Mouse (Mus musculus): Measurements from ENCODE around the gene Swap70. TPM values are rescaled to one million over a fixed set of nuclear protein-coding genes. Genes with fewer than 3 reads are reported as not detected.

Gene Swap70
- polyA plus RNA-seq, 1 experiment from 2014 or later = 41.5 TPM

DNA sequence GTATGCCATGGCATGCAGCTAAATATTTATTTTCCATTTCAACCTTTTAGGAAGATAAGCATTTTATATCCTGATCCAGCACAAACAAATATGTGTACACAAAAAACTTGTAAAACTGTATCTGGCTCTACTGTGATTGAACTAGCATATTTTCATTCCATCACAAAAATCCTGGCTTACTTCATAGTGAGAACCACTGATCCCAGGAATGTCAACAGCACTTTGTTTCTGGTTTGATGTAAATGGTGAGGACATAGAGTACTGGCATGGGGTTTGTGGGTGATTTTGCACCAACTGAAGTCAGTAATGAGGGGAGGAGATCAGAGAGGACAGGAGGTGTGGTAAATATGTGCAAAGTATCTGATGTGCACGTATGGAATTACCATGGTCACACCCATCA, 41.1 kb downstream of the Swap70 start:
- 67% methylated on average over 1 of the region's 1 CpGs for WGBS
- Histone ChIP-seq H3K27me3 (no peaks in the 10 kb centered on the region), H3K4me3 (no peak overlapping the region), H3K36me3 (peaks cover 9% of the 10 kb centered on the region; the same call in 1 of the 2 replicates), H3K9ac (no peak overlapping the region), H3K27ac (no peak overlapping the region), H3K4me1 (peaks cover 7% of the 10 kb centered on the region; the same call in 1 of the 2 replicates), H3K9me3 (no peaks in the 10 kb centered on the region), H3K4me2 (replicated peaks) (no peak overlapping the region)
- no peak for ATAC-seq (ENCODE audit: low FRiP score, low read depth)

DNA sequence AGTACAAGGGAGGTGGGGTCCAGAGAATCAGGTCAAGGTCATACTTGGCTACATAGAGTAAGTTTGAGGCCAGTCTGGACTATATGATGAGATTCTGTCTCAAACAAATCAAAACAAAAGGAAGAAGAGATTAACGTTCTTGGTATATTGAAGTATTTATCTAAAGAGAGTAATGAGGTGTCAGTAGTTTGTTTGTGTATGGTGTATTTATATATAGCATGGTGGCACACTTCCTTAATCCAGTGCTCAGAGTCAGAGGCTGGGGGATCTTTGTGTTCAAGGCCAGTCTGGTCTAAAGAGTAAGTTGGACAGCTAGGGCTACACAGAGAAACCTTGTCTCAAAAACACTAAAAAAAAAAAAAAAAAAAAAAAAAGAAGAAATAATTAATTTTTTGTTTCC, 42.0 kb downstream of the Swap70 start:
- no peak for ATAC-seq (ENCODE audit: low FRiP score, low read depth)

DNA sequence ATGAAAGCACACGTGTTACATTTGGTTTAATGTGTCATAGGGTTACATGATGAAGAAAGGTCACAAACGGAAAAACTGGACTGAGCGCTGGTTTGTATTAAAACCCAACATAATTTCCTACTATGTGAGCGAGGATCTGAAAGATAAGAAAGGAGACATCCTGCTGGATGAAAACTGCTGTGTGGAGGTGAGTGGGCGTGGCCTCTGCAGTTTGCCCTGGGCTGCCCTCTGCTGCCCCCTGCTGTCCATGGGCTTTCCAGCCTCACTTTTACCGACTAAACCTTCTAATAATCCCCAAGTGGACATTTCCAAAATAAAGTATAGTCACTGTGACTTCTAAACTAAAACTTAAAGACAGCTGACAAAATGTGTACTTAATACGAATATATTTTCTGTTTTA, 44.3 kb downstream of the Swap70 start:
- WGBS = 29% methylated on average over 7 of the region's 7 CpGs
- Histone ChIP-seq H3K27me3 (no peaks in the 10 kb centered on the region), H3K9me3 (no peaks in the 10 kb centered on the region), H3K9ac (no peak overlapping the region), H3K4me2 (replicated peaks) (no peak overlapping the region), H3K36me3 (peaks cover 20% of the 10 kb centered on the region), H3K4me3 (no peak overlapping the region), H3K27ac (no peak overlapping the region), H3K4me1 (0 out of 2 replicates have a peak, but pooled peaks cover 4% of the 10 kb centered on the region)
- ATAC-seq (ENCODE audit: low FRiP score, low read depth) = no peak

More for the DNA sequence above, 42.0 kb downstream of the Swap70 start:
- no peak overlapping the region for H3K4me3 ChIP-seq
- no peak overlapping the region for H3K27ac ChIP-seq
- no peak overlapping the region for H3K4me2 ChIP-seq (replicated peaks)
- H3K27me3 ChIP-seq = no peaks in the 10 kb centered on the region
- H3K36me3 ChIP-seq = peaks cover 5% of the 10 kb centered on the region
- peaks cover 7% of the 10 kb centered on the region; the same call in 1 of the 2 replicates for H3K4me1 ChIP-seq
- no peak overlapping the region for H3K9ac ChIP-seq
- H3K9me3 ChIP-seq = no peaks in the 10 kb centered on the region
- 75% methylated on average over 1 of the region's 1 CpGs for WGBS

DNA sequence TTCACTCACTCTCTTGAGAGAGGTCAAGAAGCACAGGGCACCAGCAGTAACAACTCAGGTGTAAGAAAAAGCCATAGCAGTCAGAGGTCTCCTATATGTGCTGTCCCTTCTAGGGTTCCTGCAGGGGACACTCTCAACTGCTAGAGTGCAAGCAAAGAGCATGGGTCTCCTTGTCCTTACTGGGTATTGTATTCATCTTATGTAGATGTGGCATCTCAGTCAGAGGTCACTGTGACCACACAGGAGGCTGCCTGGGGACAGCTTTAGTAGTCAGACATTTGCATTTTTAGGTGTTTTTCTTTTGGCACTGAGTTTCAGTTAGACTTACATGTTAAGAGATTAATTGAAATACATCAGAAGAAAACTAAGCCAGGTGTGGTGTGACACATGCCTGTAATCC, 45.5 kb downstream of the Swap70 start:
- Histone ChIP-seq H3K27ac (no peak overlapping the region), H3K4me1 (0 out of 2 replicates have a peak, but pooled peaks cover 2% of the 10 kb centered on the region), H3K4me3 (no peak overlapping the region), H3K36me3 (peaks cover 30% of the 10 kb centered on the region), H3K9me3 (no peaks in the 10 kb centered on the region), H3K27me3 (no peaks in the 10 kb centered on the region), H3K4me2 (replicated peaks) (no peak overlapping the region), H3K9ac (no peak overlapping the region)
- no peak for ATAC-seq (ENCODE audit: low FRiP score, low read depth)

DNA sequence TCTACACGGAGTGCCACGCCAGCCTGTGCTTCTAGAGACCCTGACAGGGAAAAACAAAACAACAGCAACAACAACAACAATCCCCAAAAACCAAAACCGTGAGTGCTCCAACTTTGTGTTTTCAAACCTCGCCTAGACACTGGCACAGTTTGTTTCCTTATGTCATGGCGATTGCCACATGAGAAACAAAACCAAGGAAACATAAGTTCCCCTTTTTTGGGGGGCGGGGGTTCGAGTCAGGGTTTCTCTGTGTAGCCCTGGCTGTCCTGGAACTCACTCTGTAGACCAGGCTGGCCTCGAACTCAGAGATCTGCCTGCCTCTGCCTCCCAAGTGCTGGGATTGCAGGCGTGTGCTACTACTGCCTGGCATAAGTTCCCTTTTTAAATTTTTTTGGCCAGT, 46.5 kb downstream of the Swap70 start:
- 94% methylated on average over 9 of the region's 9 CpGs for WGBS
- Histone ChIP-seq H3K9ac (no peak overlapping the region), H3K4me2 (replicated peaks) (no peak overlapping the region), H3K4me1 (no peaks in the 10 kb centered on the region), H3K27me3 (no peaks in the 10 kb centered on the region), H3K36me3 (peaks cover 38% of the 10 kb centered on the region), H3K27ac (no peak overlapping the region), H3K9me3 (no peaks in the 10 kb centered on the region), H3K4me3 (no peak overlapping the region)
- ATAC-seq (ENCODE audit: low FRiP score, low read depth) = no peak

DNA sequence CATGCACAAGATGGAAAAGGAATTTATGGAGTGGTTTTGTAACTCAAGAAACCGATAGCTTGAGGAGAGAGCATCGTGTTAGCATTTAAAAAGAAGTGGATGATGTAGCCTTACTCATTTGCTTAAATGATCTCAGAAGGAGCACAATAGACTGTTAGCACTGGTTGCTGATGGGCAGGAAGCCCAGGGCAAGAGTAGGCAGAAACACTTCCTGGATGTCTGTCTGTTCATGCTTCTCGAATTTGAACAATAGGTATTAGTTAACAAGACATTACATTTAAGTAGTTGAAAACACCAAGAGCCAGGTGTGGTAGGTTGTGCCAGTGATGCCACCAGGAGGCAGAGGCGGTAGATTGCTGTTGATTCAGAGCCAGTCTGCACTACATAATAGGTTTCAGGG, 47.0 kb downstream of the Swap70 start:
- no peak overlapping the region for H3K4me2 ChIP-seq (replicated peaks)
- no peaks in the 10 kb centered on the region for H3K27me3 ChIP-seq
- no peak for ATAC-seq (ENCODE audit: low FRiP score, low read depth)
- H3K9me3 ChIP-seq = no peaks in the 10 kb centered on the region
- H3K4me3 ChIP-seq = no peak overlapping the region
- H3K9ac ChIP-seq = no peak overlapping the region
- no peaks in the 10 kb centered on the region for H3K4me1 ChIP-seq
- 84% methylated on average over 4 of the region's 4 CpGs for WGBS
- no peak overlapping the region for H3K27ac ChIP-seq
- H3K36me3 ChIP-seq = peaks cover 42% of the 10 kb centered on the region

DNA sequence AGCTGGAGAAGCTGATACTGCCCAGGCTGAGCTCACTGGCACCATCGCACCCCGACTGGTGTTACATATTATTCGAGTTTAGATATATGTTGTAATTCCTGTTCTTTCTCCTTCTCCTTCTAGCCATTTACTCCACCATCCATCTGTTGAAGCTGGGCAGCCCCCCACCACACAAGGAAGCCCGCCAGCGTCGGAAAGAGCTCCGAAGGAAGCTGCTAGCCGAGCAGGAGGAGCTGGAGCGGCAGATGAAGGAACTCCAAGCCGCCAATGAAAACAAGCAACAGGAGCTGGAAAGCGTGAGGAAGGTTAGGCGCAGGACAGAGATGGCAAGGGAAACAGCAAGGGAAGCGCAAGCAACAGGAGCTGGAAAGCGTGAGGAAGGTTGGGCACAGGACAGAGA, 48.3 kb downstream of the Swap70 start:
- peaks cover 55% of the 10 kb centered on the region for H3K36me3 ChIP-seq
- no peak overlapping the region for H3K9ac ChIP-seq
- WGBS = 85% methylated on average over 14 of the region's 14 CpGs
- no peaks in the 10 kb centered on the region for H3K27me3 ChIP-seq
- no peak for ATAC-seq (ENCODE audit: low FRiP score, low read depth)
- no peak overlapping the region for H3K4me3 ChIP-seq
- H3K4me2 ChIP-seq (replicated peaks) = no peak overlapping the region
- no peaks in the 10 kb centered on the region for H3K9me3 ChIP-seq
- H3K4me1 ChIP-seq = no peaks in the 10 kb centered on the region
- no peak overlapping the region for H3K27ac ChIP-seq

DNA sequence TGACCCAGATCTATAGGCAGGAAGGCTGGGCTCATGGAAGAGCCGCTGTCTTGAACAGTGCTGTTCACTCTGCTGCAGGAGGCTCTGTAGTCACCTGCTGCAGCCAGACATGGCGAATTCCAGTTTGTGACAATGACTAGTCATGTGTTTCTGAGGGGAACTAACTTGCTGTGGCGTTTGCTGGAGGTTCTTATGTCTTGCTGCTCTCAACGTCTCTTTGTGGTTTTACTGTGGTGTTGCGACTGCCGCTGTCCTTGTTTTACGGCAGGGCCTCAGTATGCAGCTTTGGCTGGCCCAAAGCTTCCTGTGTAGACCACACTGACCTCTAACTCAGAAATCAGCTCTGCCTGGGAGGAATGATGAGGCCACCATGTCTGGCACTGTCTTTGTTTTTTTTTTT, 48.9 kb downstream of the Swap70 start:
- no peaks in the 10 kb centered on the region for H3K9me3 ChIP-seq
- no peaks in the 10 kb centered on the region for H3K4me1 ChIP-seq
- H3K4me3 ChIP-seq = no peak overlapping the region
- ATAC-seq (ENCODE audit: low FRiP score, low read depth) = no peak
- WGBS = 80% methylated on average over 7 of the region's 7 CpGs
- H3K27ac ChIP-seq = no peak overlapping the region
- no peaks in the 10 kb centered on the region for H3K27me3 ChIP-seq
- no peak overlapping the region for H3K9ac ChIP-seq
- H3K4me2 ChIP-seq (replicated peaks) = no peak overlapping the region
- H3K36me3 ChIP-seq = peaks cover 62% of the 10 kb centered on the region

DNA sequence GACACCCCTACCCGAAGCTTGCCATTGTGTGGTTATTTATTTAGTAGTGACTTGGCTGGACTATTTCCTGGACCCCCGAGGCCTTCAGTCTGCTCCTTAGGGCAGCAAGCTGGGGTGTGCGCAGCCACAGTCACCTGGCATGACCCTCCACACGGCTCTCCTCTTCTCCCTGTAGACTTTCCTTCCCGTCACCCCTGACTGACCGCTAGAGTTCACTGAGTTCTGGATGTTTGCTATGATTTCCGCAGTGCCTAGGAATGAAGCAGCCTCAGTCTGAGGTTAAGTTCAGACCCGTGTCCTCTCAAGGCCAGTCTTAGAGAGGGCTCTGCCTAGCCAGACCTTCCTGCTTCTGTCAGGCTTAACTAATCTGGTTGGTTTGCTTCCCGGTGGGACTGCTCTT, 50.3 kb downstream of the Swap70 start:
- no peak overlapping the region for H3K4me2 ChIP-seq (replicated peaks)
- H3K9me3 ChIP-seq = no peaks in the 10 kb centered on the region
- H3K9ac ChIP-seq = no peak overlapping the region
- 80% methylated on average over 9 of the region's 9 CpGs for WGBS
- H3K27me3 ChIP-seq = no peaks in the 10 kb centered on the region
- H3K36me3 ChIP-seq = peaks cover 75% of the 10 kb centered on the region
- H3K4me3 ChIP-seq = no peak overlapping the region
- no peaks in the 10 kb centered on the region for H3K4me1 ChIP-seq
- H3K27ac ChIP-seq = no peak overlapping the region
- no peak for ATAC-seq (ENCODE audit: low FRiP score, low read depth)

DNA sequence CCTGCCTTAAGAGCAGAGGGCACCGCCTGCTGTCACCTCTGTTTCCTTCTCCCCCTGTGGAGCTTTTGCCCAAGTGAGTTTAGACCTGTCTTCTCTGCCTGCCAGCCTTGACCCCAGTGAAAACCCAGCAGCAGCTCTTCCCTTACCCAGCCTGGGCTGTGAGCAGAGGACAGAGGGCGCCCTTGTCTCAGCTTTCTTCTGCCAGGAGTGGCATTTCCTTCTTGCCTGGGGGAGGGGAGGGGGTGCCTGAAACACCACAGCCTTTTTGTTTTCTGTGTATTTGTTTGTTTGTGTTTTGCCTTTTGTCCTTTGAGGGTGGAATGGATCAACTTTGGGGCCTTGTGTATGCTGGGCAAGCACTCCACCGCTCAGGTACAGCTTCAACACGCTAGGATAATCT, 50.9 kb downstream of the Swap70 start:
- Histone ChIP-seq H3K9ac (no peak overlapping the region; the same call in 1 of the 2 replicates), H3K36me3 (peaks cover 79% of the 10 kb centered on the region), H3K4me2 (replicated peaks) (no peak overlapping the region), H3K9me3 (no peaks in the 10 kb centered on the region), H3K4me3 (no peak overlapping the region), H3K27ac (no peak overlapping the region), H3K27me3 (no peaks in the 10 kb centered on the region), H3K4me1 (no peaks in the 10 kb centered on the region)
- ATAC-seq (ENCODE audit: low FRiP score, low read depth) = no peak
- WGBS = 88% methylated on average over 4 of the region's 4 CpGs

DNA sequence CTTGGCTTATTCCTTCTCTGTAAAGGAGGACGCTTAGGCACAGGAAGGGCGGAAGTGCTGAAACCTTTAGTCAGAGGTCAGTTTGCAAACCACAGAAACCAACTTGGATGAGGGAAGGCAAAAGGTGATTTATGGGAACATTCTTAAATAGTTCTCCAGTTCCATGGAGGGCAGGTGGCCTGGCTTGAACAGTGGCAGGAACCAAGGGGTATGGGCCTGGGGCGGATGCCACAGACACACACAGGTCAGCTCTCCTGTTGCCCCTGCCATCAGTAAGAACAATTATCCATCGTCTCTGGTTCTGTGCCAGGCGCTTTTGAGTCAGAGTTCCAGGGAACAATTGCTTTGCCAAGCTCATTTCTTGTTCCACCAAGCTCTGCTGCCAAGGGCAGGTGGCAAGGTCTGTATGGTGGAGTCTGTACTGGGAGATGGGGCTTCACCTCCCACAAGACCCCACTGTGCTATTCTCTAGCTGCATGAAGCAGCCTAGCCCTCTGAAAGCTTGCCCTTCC, 56.3 kb downstream of the Swap70 start:
- Histone ChIP-seq H3K4me1 (no peaks in the 10 kb centered on the region), H3K27me3 (no peaks in the 10 kb centered on the region), H3K4me2 (replicated peaks) (no peak overlapping the region), H3K9me3 (no peaks in the 10 kb centered on the region), H3K4me3 (no peak overlapping the region), H3K9ac (no peak overlapping the region), H3K27ac (no peak overlapping the region), H3K36me3 (peaks cover 94% of the 10 kb centered on the region)
- no peak for ATAC-seq (ENCODE audit: low FRiP score, low read depth)
- WGBS = 85% methylated on average over 5 of the region's 5 CpGs

DNA sequence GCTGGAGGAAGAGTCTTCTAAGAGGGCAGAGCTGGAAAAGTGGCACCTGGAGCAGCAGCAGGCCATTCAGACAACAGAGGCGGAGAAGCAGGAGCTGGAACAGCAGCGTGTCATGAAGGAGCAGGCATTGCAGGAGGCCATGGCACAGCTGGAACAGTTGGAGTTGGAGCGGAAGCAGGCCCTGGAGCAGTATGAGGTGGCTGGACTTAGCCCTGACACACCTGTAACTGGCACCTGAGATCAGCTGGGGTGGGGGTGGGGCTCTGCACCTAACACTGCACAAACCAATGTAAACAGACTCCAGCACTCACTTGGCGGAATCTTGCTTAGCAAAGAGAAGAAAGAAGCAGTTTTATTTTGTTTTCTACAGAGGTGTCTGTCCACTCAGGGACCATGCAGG, 57.7 kb downstream of the Swap70 start:
- 91% methylated on average over 4 of the region's 4 CpGs for WGBS
- no peaks in the 10 kb centered on the region for H3K27me3 ChIP-seq

DNA sequence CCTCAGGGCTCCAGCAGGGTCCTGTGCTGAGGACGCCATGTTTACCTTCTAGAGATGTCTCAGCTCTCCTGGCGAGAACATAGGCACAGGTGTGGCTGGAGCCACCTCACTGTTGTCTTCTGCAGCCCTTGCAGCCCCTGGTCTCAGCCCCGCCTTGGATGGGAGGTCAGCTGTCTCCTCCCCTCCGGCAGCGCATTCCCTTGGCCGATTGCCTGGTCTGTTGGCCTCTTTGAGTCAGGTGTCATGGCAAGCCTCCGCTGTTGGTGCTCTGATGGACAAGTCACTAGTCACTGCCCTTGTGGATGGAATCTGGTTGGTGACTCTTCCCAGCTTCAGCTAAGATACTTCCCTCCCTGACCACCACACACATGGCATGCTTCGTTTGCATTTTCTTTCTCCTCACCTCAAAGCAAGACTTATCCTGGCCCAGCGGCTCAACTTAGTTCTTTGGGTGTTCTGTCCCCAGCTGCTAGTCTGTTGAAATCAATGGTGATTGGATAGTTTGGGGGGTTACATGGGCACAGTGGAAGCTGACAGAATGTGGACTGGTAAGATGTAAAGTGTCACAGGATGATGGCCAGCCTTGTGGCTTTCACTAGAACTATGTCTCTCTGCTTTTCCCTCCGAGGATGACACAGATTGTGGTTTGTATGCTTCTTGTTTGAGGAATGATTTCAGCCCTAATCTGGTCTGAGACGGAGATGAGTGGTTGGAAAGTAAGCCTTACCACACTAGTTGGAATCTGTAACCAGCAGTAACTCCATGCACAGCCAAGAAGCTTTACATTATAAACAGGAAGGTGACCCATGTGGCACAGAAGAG, 60.1 kb downstream of the Swap70 start:
- WGBS = 92% methylated on average over 11 of the region's 11 CpGs
- H3K4me2 ChIP-seq (replicated peaks) = no peak overlapping the region
- no peaks in the 10 kb centered on the region for H3K27me3 ChIP-seq
- H3K9ac ChIP-seq = no peak overlapping the region
- no peaks in the 10 kb centered on the region for H3K9me3 ChIP-seq
- ATAC-seq (ENCODE audit: low FRiP score, low read depth) = no peak
- H3K27ac ChIP-seq = no peak overlapping the region
- H3K4me3 ChIP-seq = no peak overlapping the region
- peaks cover 60% of the 10 kb centered on the region for H3K36me3 ChIP-seq
- H3K4me1 ChIP-seq = no peaks in the 10 kb centered on the region

More for the DNA sequence above, 57.7 kb downstream of the Swap70 start:
- Histone ChIP-seq H3K9ac (no peak overlapping the region), H3K27ac (no peak overlapping the region), H3K36me3 (peaks cover 84% of the 10 kb centered on the region), H3K4me1 (no peaks in the 10 kb centered on the region), H3K9me3 (no peaks in the 10 kb centered on the region), H3K4me2 (replicated peaks) (no peak overlapping the region), H3K4me3 (no peak overlapping the region)
- no peak for ATAC-seq (ENCODE audit: low FRiP score, low read depth)
